Mouse (Mus musculus): ENCODE measurements around the gene Vmn1r3. TPM values are rescaled to one million over a fixed set of nuclear protein-coding genes. Genes with fewer than 3 reads are reported as not detected.
"Not testable (repeated sequence)": the region's sequence is repeated elsewhere in the genome, so short reads cannot be mapped to it uniquely, and the experiment has no call there.

The Vmn1r3 gene
- not detected in 2 replicates for polyA plus RNA-seq (2012; rRNA removed)

DNA sequence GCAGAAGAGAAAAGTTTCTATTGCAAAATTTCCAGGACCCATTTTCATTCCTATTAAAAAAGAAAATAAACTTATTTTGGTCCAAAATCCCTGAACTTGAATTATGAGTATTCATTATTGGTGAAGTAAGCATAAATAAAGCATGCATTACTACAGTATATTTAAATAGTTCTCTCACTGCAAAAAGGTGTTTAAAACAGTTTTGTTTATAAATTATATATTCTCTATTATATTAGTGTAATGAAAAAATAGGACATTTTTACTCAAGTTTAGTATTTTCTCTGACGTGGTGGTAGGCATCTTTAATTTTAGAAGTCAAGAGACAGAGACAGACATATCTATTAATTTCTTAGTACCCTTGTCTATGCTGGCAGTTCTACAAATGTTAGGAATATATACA lies at the start of gene Vmn1r3:
Vmn1r3 (minus strand) TSS at position 101 of the 400 bp plus-strand sequence.
- 89% methylated on average over 1 of the region's 1 CpGs for WGBS
- not testable (repeated sequence) for DNase-seq; H3K4me3 ChIP-seq (replicated peaks; ENCODE audit: insufficient read depth, low read depth, low read length); H3K4me1 ChIP-seq (ENCODE audit: control insufficient read depth, insufficient read depth, low read length); H3K27me3 ChIP-seq (ENCODE audit: control insufficient read depth, insufficient read depth, low read length); H3K27ac ChIP-seq (ENCODE audit: insufficient read depth, low read length)

DNA sequence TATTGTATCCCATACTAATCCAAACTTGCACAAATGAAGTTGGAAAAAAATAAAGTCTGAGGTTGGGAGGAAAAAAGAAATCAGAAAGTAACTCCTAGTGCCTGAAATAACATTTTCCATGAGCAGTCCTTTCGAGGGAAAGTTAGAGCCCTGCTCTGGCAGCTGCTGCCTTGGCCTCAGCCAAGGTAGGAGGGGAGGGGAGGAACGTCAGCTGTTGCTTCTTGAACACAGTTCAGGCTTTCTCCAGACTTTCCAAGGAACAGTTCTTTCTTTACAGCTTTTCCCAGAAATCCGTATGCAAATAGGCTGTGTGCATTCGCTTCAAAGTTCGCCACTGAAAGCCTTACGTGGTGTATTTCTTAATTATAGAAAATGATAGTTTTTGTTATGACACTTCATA lies 46.9 kb upstream of the Vmn1r3 start:
- H3K4me3 ChIP-seq (replicated peaks; ENCODE audit: insufficient read depth, low read depth, low read length): no peak overlapping the region
- 45% methylated on average over 6 of the region's 6 CpGs for WGBS
- H3K27ac ChIP-seq (ENCODE audit: insufficient read depth, low read length): no peak overlapping the region
- H3K27me3 ChIP-seq (ENCODE audit: control insufficient read depth, insufficient read depth, low read length): no peaks in the 10 kb centered on the region
- TF ChIP-seq CTCF (IDR thresholded peaks at IDR 0.05; ENCODE audit: borderline replicate concordance, insufficient read depth, low read depth, low read length) (no peak), POLR2A (IDR thresholded peaks at IDR 0.05; ENCODE audit: borderline replicate concordance, insufficient read depth, low read length) (no peak)
- no peaks in the 10 kb centered on the region for H3K4me1 ChIP-seq (ENCODE audit: control insufficient read depth, insufficient read depth, low read length)
- DNase-seq: no peak

DNA sequence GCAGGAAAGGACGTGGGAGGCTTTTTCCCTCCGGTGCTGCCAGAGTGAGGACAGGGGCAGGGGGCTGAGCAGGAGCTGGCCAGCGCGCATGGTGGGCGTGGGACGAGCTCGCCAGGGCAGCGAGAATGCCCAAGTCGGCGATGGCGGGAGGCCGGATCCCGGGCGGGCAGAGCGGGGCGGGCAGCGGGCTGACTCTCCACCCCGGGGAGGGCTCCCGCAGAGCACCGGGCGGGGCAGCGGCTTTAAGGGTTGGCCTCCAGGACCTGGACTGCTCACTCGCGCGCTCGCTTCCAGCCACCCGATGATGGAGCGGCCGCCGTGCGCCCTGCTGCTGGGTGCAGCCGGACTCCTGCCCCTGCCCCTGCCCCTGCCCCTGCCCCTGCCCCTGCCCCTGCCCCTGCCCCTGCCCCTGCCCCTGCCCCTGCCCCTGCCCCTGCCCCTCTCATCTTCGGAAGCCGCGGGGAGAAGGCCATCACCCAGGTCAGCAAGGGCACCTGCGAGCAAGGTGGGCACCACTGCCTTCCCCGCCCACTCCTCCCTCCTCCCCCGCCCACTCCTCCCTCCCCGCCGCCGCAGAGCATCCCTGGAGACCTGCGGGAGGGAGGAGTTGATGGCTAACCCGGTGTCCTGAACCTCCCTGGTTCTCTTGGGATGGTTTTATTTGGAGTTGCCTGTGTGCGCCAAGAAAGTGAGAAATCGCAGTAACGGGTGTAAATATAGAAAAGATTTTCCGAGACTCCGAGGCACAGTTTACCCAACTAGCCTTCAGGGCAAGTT lies 45.9 kb upstream of the Vmn1r3 start:
- Histone ChIP-seq H3K27ac (ENCODE audit: insufficient read depth, low read length) (no peak overlapping the region), H3K4me3 (replicated peaks; ENCODE audit: insufficient read depth, low read depth, low read length) (no peak overlapping the region), H3K4me1 (ENCODE audit: control insufficient read depth, insufficient read depth, low read length) (no peaks in the 10 kb centered on the region), H3K27me3 (ENCODE audit: control insufficient read depth, insufficient read depth, low read length) (no peaks in the 10 kb centered on the region)
- 6% methylated on average over 45 of the region's 48 CpGs for WGBS
- no peak for TF ChIP-seq POLR2A (IDR thresholded peaks at IDR 0.05; ENCODE audit: borderline replicate concordance, insufficient read depth, low read length)
- TF ChIP-seq CTCF (IDR thresholded peaks at IDR 0.05; ENCODE audit: borderline replicate concordance, insufficient read depth, low read depth, low read length): no peak
- DNase-seq: no peak

DNA sequence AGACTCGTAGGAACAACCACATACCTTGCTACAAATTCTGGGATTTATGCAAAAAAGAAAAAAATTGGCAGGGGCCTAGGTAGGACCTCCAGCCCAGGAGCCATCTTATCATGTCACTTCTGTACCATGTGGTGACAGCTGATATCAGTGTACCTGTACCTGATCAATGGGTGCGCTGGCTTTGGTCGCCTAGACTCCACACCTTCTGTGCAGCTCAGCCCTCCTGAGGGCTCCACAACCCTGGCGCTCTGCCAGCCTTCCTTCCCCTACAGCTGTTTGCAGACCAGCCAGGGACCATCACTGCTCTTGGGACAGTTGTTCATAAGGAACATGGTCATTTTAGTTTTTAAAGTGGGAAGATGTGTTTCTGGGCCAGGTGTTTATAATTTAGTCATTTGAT lies 44.4 kb upstream of the Vmn1r3 start:
- Histone ChIP-seq H3K4me3 (replicated peaks; ENCODE audit: insufficient read depth, low read depth, low read length) (no peak overlapping the region), H3K27me3 (ENCODE audit: control insufficient read depth, insufficient read depth, low read length) (no peaks in the 10 kb centered on the region), H3K27ac (ENCODE audit: insufficient read depth, low read length) (no peak overlapping the region), H3K4me1 (ENCODE audit: control insufficient read depth, insufficient read depth, low read length) (no peaks in the 10 kb centered on the region)
- DNase-seq: no peak
- TF ChIP-seq CTCF (IDR thresholded peaks at IDR 0.05; ENCODE audit: borderline replicate concordance, insufficient read depth, low read depth, low read length) (no peak), POLR2A (IDR thresholded peaks at IDR 0.05; ENCODE audit: borderline replicate concordance, insufficient read depth, low read length) (no peak)
- 55% methylated on average over 4 of the region's 4 CpGs for WGBS

DNA sequence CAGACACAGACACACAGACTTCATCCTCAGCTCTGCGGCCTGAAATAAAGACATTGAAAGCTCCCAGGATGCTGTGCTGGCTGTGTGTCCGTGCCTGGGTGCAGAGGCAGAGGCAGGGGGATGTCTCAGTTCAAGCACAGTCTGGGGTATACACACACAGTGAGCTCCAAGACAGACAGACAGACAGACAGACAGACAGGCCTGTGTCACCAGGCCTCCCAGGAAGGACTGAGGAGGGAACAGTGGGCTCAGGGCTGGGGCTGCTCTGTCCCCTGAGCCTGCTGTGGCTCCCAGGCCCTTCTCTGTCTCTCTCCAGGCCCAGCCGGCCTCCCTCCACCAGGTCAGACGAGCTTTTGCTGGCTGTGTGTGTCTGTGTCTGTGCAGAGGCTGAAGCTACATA lies 43.3 kb upstream of the Vmn1r3 start:
- 60% methylated on average over 4 of the region's 4 CpGs for WGBS
- Histone ChIP-seq H3K27me3 (ENCODE audit: control insufficient read depth, insufficient read depth, low read length) (no peaks in the 10 kb centered on the region), H3K4me3 (replicated peaks; ENCODE audit: insufficient read depth, low read depth, low read length) (no peak overlapping the region), H3K27ac (ENCODE audit: insufficient read depth, low read length) (no peak overlapping the region), H3K4me1 (ENCODE audit: control insufficient read depth, insufficient read depth, low read length) (no peaks in the 10 kb centered on the region)
- TF ChIP-seq CTCF (IDR thresholded peaks at IDR 0.05; ENCODE audit: borderline replicate concordance, insufficient read depth, low read depth, low read length): no peak
- no peak for TF ChIP-seq POLR2A (IDR thresholded peaks at IDR 0.05; ENCODE audit: borderline replicate concordance, insufficient read depth, low read length)
- DNase-seq: no peak

DNA sequence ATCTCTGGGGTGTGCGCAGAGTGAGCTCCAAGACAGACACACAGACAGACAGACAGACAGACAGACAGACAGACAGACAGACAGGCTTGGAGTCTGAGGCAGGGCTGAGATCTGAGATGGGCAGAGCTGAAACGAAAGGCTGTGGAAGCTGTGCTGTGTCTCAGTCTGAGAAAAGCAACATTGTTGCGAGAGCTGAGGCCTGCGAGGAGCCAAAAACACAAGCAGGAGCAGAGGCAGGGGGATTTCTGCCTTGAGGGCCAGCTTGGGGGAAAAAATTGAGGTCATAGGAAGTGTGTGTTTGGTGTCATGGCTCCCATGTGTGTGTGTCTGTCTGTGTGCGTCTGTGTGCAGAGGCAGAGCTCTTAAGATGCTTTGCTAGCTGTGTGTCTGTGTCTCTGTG lies 42.6 kb upstream of the Vmn1r3 start:
- H3K27me3 ChIP-seq (ENCODE audit: control insufficient read depth, insufficient read depth, low read length): no peaks in the 10 kb centered on the region
- no peaks in the 10 kb centered on the region for H3K4me1 ChIP-seq (ENCODE audit: control insufficient read depth, insufficient read depth, low read length)
- DNase-seq: no peak
- H3K27ac ChIP-seq (ENCODE audit: insufficient read depth, low read length): no peak overlapping the region
- H3K4me3 ChIP-seq (replicated peaks; ENCODE audit: insufficient read depth, low read depth, low read length): no peak overlapping the region
- TF ChIP-seq CTCF (IDR thresholded peaks at IDR 0.05; ENCODE audit: borderline replicate concordance, insufficient read depth, low read depth, low read length) (no peak), POLR2A (IDR thresholded peaks at IDR 0.05; ENCODE audit: borderline replicate concordance, insufficient read depth, low read length) (no peak)
- 62% methylated on average over 5 of the region's 5 CpGs for WGBS

DNA sequence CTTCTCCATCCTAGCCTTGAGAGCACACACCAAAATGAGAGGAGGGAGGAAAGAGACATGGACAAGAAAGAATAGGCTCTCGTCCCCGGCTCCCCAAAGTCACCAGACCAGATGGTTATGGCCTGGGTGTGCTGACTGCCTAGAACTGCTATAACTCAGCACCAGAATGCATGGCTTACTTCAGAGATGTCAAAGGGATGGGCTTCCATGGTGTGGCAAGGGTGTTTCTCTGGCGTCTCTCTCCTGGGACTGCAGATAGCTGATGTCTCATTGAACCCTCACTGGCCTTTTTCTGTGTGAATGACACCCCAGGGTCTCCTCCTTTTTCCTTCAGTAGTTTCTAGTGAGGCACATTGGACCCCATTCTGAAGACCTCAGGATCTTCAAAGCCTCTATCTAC lies 41.3 kb upstream of the Vmn1r3 start:
- TF ChIP-seq POLR2A (IDR thresholded peaks at IDR 0.05; ENCODE audit: borderline replicate concordance, insufficient read depth, low read length) (no peak), CTCF (IDR thresholded peaks at IDR 0.05; ENCODE audit: borderline replicate concordance, insufficient read depth, low read depth, low read length) (no peak)
- no peak overlapping the region for H3K4me3 ChIP-seq (replicated peaks; ENCODE audit: insufficient read depth, low read depth, low read length)
- no peaks in the 10 kb centered on the region for H3K4me1 ChIP-seq (ENCODE audit: control insufficient read depth, insufficient read depth, low read length)
- no peak overlapping the region for H3K27ac ChIP-seq (ENCODE audit: insufficient read depth, low read length)
- no peaks in the 10 kb centered on the region for H3K27me3 ChIP-seq (ENCODE audit: control insufficient read depth, insufficient read depth, low read length)
- DNase-seq: no peak
- WGBS: 67% methylated on average over 3 of the region's 3 CpGs

DNA sequence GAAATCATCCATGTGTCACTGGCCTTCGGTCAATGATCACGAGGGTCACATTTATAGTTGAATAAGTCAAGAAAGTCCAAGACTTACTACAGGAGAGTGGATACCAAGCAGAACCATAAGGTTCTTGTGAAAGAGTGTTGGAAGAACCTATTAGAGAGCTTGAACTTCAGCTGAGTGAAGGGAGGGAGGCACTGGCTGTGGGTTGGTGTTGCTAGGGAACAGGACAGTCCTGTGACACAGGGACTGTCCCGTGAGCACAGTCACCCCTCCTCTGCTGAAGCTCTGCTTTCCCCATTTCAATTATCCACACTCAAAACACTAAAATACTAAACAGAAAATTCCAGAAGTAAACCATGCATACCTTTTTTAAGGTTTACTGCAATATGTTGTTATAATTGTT lies 40.3 kb upstream of the Vmn1r3 start:
- not testable (repeated sequence) for H3K4me3 ChIP-seq (replicated peaks; ENCODE audit: insufficient read depth, low read depth, low read length); H3K27me3 ChIP-seq (ENCODE audit: control insufficient read depth, insufficient read depth, low read length); H3K27ac ChIP-seq (ENCODE audit: insufficient read depth, low read length); H3K4me1 ChIP-seq (ENCODE audit: control insufficient read depth, insufficient read depth, low read length); DNase-seq
- 58% methylated on average over 3 of the region's 3 CpGs for whole genome bisulfite sequencing

DNA sequence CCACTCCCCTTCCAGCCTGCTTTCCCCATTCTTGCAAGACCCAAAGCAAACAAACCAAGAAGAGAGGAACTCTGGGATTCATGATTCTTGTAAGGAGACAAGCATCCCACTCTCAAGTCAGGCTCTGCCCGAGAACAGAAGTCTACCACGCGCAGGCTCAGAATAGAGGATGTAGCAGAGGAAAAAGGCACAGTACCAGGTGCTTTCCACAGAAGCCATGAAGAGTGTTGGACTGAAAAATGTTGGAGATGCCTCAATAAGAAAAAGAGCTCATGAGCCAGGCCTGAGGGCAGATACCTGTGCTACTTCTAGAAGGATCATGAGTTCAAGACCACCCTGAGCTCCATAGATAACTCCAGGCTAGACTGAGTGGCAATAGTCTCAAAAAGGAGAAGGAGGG lies 39.7 kb upstream of the Vmn1r3 start:
- H3K4me3 ChIP-seq (replicated peaks; ENCODE audit: insufficient read depth, low read depth, low read length); H3K27ac ChIP-seq (ENCODE audit: insufficient read depth, low read length); H3K4me1 ChIP-seq (ENCODE audit: control insufficient read depth, insufficient read depth, low read length); H3K27me3 ChIP-seq (ENCODE audit: control insufficient read depth, insufficient read depth, low read length); DNase-seq: not testable (repeated sequence)
- WGBS: 45% methylated on average over 3 of the region's 3 CpGs

DNA sequence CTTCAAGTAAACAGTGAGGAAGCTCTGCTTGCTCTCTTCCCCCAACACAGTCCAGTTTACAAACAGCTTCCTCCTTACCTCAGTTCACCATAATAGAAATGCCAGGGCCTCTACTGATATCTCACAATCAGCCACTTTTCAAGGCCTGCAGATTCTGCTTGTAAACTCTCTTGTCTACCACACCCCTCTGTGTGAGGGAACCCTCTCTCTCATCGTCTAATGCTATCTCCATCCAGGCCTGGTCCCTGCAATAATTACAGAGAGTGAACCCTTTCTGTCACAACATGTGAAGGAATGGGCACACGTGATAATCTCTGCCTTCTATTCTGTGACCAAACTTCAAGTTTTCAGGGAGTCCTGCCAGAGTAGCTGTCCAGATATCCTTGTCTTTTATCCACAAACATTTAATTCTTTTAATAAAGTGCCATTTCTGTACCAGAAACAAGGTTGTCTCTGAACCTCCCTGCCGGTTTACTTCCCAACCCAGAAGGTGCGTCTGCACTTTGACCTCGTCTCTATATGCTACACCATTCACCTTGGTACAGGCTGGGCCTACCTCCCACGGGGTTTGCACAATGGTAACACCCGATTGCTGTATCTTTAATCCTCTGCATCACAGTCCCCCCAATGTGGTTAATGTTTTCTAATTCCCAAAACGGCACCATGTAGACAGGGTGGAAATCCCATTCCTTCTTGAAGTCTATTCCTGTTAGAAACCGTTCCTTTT lies 38.5 kb upstream of the Vmn1r3 start:
- H3K4me3 ChIP-seq (replicated peaks; ENCODE audit: insufficient read depth, low read depth, low read length); H3K27me3 ChIP-seq (ENCODE audit: control insufficient read depth, insufficient read depth, low read length); H3K27ac ChIP-seq (ENCODE audit: insufficient read depth, low read length); H3K4me1 ChIP-seq (ENCODE audit: control insufficient read depth, insufficient read depth, low read length); DNase-seq: not testable (repeated sequence)
- WGBS: 71% methylated on average over 6 of the region's 9 CpGs

DNA sequence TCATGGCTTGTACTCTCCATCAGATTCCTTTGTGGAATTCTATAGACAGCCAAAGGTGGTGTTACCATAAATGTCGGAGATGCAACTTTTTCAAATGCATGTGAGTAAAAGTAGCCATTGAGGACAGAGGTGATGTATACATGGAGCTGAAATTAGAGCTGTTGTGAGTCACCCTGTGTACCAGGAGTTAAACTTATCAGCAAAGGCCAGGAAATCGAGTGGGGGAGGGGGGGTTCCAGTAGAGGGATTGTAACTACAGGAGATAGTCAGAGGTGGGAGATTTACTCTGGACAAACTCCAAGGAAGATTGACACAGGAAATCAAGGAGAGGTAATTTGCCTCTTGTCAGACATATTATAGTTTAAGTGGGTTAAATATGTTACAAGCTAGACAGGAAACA lies 31.2 kb upstream of the Vmn1r3 start:
- not testable (repeated sequence) for H3K27me3 ChIP-seq (ENCODE audit: control insufficient read depth, insufficient read depth, low read length); DNase-seq; H3K4me1 ChIP-seq (ENCODE audit: control insufficient read depth, insufficient read depth, low read length); H3K4me3 ChIP-seq (replicated peaks; ENCODE audit: insufficient read depth, low read depth, low read length); H3K27ac ChIP-seq (ENCODE audit: insufficient read depth, low read length)
- 54% methylated on average over 2 of the region's 2 CpGs for WGBS

Data from cerebellum, adult 2 months (tissue).